Mouse (Mus musculus): ENCODE data around the gene Uty. TPM values are rescaled to one million over a fixed set of nuclear protein-coding genes. Genes with fewer than 3 reads are reported as not detected.
A peak's percentile ranks its signal among the peaks of the same experiment; 100 is the strongest.

Uty gene
- 15.3 and 22.9 TPM in 2 replicates for total RNA-seq (2014; rRNA removed)
- 9.5 TPM in 1 of 2 replicates, not detected in the other for polyA plus RNA-seq (2015; fragmentation: Nextera tagmentation; extraction: Ambion mirVana)

GRCm38 (mm10) chrY:1245426-1245863 lies at the start of gene Uty:
Gene Uty (minus strand): TSS chrY:1245759.
- WGBS: under 1% methylated on average over 17 of the region's 21 CpGs
- peak; percentile 81 for DNase-seq (ENCODE audit: low spot score)
- H3K4me2 ChIP-seq (ENCODE audit: low read depth, low read length, poor library complexity, severe bottlenecking): peak within 1 kb of the TSS; percentile 30
- H3K4me1 ChIP-seq (ENCODE audit: insufficient read depth, low read length): no peaks in the 10 kb centered on the region
- peak; percentile 93 for ATAC-seq (ENCODE audit: low FRiP score)
- H3K36me3 ChIP-seq (ENCODE audit: insufficient read depth, low read length): no peaks in the 10 kb centered on the region
- TF ChIP-seq CTCF (IDR thresholded peaks at IDR 0.05): no peak
- H3K9me3 ChIP-seq (ENCODE audit: low read length): no peaks in the 10 kb centered on the region
- peak within 1 kb of the TSS; percentile 36 for H3K4me3 ChIP-seq (ENCODE audit: low read depth, low read length)
- no peaks in the 10 kb centered on the region for H3K27me3 ChIP-seq (ENCODE audit: insufficient read depth, low read length)
- H3K9ac ChIP-seq (replicated peaks; ENCODE audit: low read length, poor library complexity, severe bottlenecking): peak within 1 kb of the TSS; percentile 44; the same call in 1 of the 2 replicates
- peak within 1 kb of the TSS; percentile 51 for H3K27ac ChIP-seq (ENCODE audit: low read depth, low read length)

- no peaks in the 10 kb centered on the region for H3K4me1 ChIP-seq (ENCODE audit: insufficient read depth, low read length)
- no peak overlapping the region for H3K4me3 ChIP-seq (ENCODE audit: low read depth, low read length)
- H3K27me3 ChIP-seq (ENCODE audit: insufficient read depth, low read length): no peaks in the 10 kb centered on the region
- TF ChIP-seq CTCF (IDR thresholded peaks at IDR 0.05): no peak
- ATAC-seq (ENCODE audit: low FRiP score): no peak
- no peaks in the 10 kb centered on the region for H3K36me3 ChIP-seq (ENCODE audit: insufficient read depth, low read length)
- H3K4me2 ChIP-seq (ENCODE audit: low read depth, low read length, poor library complexity, severe bottlenecking): no peak overlapping the region
- H3K27ac ChIP-seq (ENCODE audit: low read depth, low read length): no peak overlapping the region
- DNase-seq (ENCODE audit: low spot score): no peak
- no peak overlapping the region for H3K9ac ChIP-seq (replicated peaks; ENCODE audit: low read length, poor library complexity, severe bottlenecking)
- H3K9me3 ChIP-seq (ENCODE audit: low read length): no peaks in the 10 kb centered on the region
Observed at GRCm38 (mm10) chrY:1293708-1294107, 48.1 kb upstream of the Uty start.

GRCm38 (mm10) chrY:1286171-1286795 lies 40.7 kb upstream of the Uty start, which contains the start of gene Ddx3y:
Gene Ddx3y (minus strand): TSS chrY:1286629.
- H3K27ac ChIP-seq (ENCODE audit: low read depth, low read length): peak within 1 kb of the TSS; percentile 32; the same call in 1 of the 2 replicates
- peak; percentile 92 for ATAC-seq (ENCODE audit: low FRiP score)
- H3K4me3 ChIP-seq (ENCODE audit: low read depth, low read length): peak within 1 kb of the TSS; percentile 35
- WGBS: 2% methylated on average over 30 of the region's 31 CpGs
- peak within 1 kb of the TSS; percentile 44; the same call in 1 of the 2 replicates for H3K9ac ChIP-seq (replicated peaks; ENCODE audit: low read length, poor library complexity, severe bottlenecking)
- H3K4me1 ChIP-seq (ENCODE audit: insufficient read depth, low read length): no peaks in the 10 kb centered on the region
- peak within 1 kb of the TSS; percentile 28; the same call in 1 of the 2 replicates for H3K4me2 ChIP-seq (ENCODE audit: low read depth, low read length, poor library complexity, severe bottlenecking)
- no peaks in the 10 kb centered on the region for H3K27me3 ChIP-seq (ENCODE audit: insufficient read depth, low read length)
- no peaks in the 10 kb centered on the region for H3K9me3 ChIP-seq (ENCODE audit: low read length)
- DNase-seq (ENCODE audit: low spot score): peak; percentile 75
- no peaks in the 10 kb centered on the region for H3K36me3 ChIP-seq (ENCODE audit: insufficient read depth, low read length)
- TF ChIP-seq CTCF (IDR thresholded peaks at IDR 0.05): no peak

- Histone ChIP-seq H3K9ac (replicated peaks; ENCODE audit: low read length, poor library complexity, severe bottlenecking) (peak overlapping the region; percentile 44; the same call in 1 of the 2 replicates), H3K27ac (ENCODE audit: low read depth, low read length) (peak overlapping the region; percentile 32; the same call in 1 of the 2 replicates)
Observed at GRCm38 (mm10) chrY:1285735-1286134, 40.2 kb upstream of the Uty start.

GRCm38 (mm10) chrY:1246117-1246516 lies 558 bp upstream of the Uty start:
- DNase-seq (ENCODE audit: low spot score) (no peak), ATAC-seq (ENCODE audit: low FRiP score) (no peak)
- no peak for TF ChIP-seq CTCF (IDR thresholded peaks at IDR 0.05)
- H3K4me2 ChIP-seq (ENCODE audit: low read depth, low read length, poor library complexity, severe bottlenecking): no peak overlapping the region
- no peaks in the 10 kb centered on the region for H3K4me1 ChIP-seq (ENCODE audit: insufficient read depth, low read length)
- H3K9me3 ChIP-seq (ENCODE audit: low read length): no peaks in the 10 kb centered on the region
- no peaks in the 10 kb centered on the region for H3K36me3 ChIP-seq (ENCODE audit: insufficient read depth, low read length)
- H3K4me3 ChIP-seq (ENCODE audit: low read depth, low read length): peak overlapping the region; percentile 36; the same call in 1 of the 2 replicates
- no peak overlapping the region for H3K27ac ChIP-seq (ENCODE audit: low read depth, low read length)
- no peak overlapping the region for H3K9ac ChIP-seq (replicated peaks; ENCODE audit: low read length, poor library complexity, severe bottlenecking)
- H3K27me3 ChIP-seq (ENCODE audit: insufficient read depth, low read length): no peaks in the 10 kb centered on the region
- 42% methylated on average over 5 of the region's 6 CpGs for WGBS

More at GRCm38 (mm10) chrY:1285735-1286134, 40.2 kb upstream of the Uty start:
- 2% methylated on average over 12 of the region's 12 CpGs for WGBS
- Histone ChIP-seq H3K27me3 (ENCODE audit: insufficient read depth, low read length) (no peaks in the 10 kb centered on the region), H3K4me1 (ENCODE audit: insufficient read depth, low read length) (no peaks in the 10 kb centered on the region), H3K36me3 (ENCODE audit: insufficient read depth, low read length) (no peaks in the 10 kb centered on the region), H3K4me3 (ENCODE audit: low read depth, low read length) (peak overlapping the region; percentile 35), H3K9me3 (ENCODE audit: low read length) (no peaks in the 10 kb centered on the region), H3K4me2 (ENCODE audit: low read depth, low read length, poor library complexity, severe bottlenecking) (peak overlapping the region; percentile 28; the same call in 1 of the 2 replicates)
- DNase-seq (ENCODE audit: low spot score) (peak; percentile 4), ATAC-seq (ENCODE audit: low FRiP score) (peak; percentile 56; the same call in 1 of the 2 replicates)
- TF ChIP-seq CTCF (IDR thresholded peaks at IDR 0.05): no peak

GRCm38 (mm10) chrY:1244940-1245339 lies 619 bp downstream of the Uty start:
- DNase-seq (ENCODE audit: low spot score): no peak
- Histone ChIP-seq H3K4me3 (ENCODE audit: low read depth, low read length) (peak overlapping the region; percentile 36), H3K27ac (ENCODE audit: low read depth, low read length) (peak overlapping the region; percentile 51), H3K4me2 (ENCODE audit: low read depth, low read length, poor library complexity, severe bottlenecking) (peak overlapping the region; percentile 30), H3K9ac (replicated peaks; ENCODE audit: low read length, poor library complexity, severe bottlenecking) (peak overlapping the region; percentile 44; the same call in 1 of the 2 replicates), H3K27me3 (ENCODE audit: insufficient read depth, low read length) (no peaks in the 10 kb centered on the region), H3K36me3 (ENCODE audit: insufficient read depth, low read length) (no peaks in the 10 kb centered on the region), H3K4me1 (ENCODE audit: insufficient read depth, low read length) (no peaks in the 10 kb centered on the region), H3K9me3 (ENCODE audit: low read length) (no peaks in the 10 kb centered on the region)
- 0% methylated on average over 9 of the region's 9 CpGs for WGBS
- TF ChIP-seq CTCF (IDR thresholded peaks at IDR 0.05): no peak
- ATAC-seq (ENCODE audit: low FRiP score): no peak

Data from midbrain, postnatal 0 days (tissue).